Mouse (Mus musculus) adrenal gland, postnatal 4 days (tissue): ENCODE measurements around the gene 2200002D01Rik. TPM values are rescaled to one million over a fixed set of nuclear protein-coding genes. Genes with fewer than 3 reads are reported as not detected.

Source experiments
- DNase-seq, 2 experiments: peaks; one replicate each; pipeline ENCODE4 v3.0.0; 2021 to 2022; ENCODE audit warnings: low spot score in 2 of 2, mixed read lengths in 2 of 2
- total RNA-seq, 2 experiments: library from RNA; stranded (reverse); gene quantifications; 2 replicates each; pipeline ENCODE4 v1.2.3; 2021

The 2200002D01Rik gene
- total RNA-seq, 2 experiments from 2014 or later, result 2.4 to 4.5 TPM

DNA sequence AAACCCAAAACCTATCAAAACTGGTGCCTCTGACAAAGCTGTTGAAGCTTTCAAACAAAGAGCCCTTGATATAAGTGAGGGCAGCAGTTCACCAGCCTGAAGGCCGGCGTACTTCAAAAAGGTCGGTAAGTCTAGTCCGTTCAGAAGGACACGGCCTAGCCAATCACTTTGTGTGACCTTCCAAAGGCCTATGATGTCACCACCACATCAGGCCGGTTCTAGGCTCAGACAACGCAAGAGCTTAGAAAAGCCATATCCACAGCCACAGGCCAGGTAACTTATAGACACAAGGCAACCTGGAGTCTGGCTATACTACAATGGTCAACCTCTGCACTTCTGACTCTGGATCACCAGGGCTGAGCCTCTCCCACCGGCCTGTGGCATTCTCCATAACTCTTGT, 31.7 kb upstream of the 2200002D01Rik start:
- no peak for DNase-seq

DNA sequence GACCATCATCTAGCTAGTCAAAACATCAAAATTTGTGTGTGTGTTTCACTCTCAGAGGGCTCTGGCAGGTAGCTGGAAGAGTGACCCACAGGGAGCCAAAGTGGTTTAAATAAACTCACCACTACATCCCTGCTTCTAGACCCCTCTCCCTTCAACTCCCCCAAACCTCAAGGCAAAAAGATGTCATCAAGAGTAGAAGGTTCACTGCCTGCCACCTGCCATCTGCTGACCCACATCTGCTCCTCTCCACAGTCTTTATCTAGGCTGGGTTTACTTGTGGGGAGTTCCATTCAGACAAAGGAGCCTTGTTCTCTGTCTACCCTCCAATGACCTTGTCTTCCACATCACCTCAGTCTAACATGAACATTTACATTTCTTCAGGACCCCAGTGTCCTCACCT, 31.0 kb upstream of the 2200002D01Rik start:
- no peak for DNase-seq

DNA sequence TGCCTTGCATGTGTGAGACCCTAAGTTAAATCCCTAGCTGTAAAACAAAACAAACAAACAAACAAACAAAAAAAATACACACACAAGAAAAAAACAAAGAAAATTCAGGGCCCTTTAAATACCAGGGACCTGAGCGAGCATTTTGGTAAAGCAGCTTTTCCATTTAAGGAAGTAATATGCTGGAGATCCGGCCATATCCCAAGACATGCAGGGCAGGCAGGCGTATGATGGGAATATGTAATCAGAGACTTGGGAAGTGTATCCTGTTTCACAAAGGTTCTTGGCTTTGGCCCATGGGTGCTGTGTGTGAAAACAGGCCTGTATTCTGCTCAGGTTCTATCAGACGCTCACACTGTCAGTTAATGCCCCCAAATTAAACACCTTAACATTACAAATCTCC, 29.2 kb upstream of the 2200002D01Rik start:
- DNase-seq, result no peak

DNA sequence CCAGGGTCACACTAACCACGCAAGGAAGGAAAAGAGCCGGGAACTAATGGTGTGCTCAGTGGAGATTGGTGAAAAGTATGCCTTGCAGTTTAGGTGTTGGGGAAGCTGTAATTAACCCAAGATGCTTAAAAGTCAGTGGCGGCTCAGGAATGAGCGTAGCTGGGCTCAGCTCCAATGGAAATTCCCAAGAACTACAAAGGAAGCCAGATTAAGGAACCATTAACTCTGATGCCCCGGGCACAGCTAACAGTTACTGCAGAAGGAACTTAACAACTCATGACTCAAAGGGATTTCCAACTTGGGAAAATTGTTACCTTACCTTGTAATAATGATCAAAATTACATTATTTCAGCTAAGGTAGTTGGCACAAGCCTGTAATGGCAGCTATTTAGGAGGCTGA, 28.4 kb upstream of the 2200002D01Rik start:
- no peak for DNase-seq

DNA sequence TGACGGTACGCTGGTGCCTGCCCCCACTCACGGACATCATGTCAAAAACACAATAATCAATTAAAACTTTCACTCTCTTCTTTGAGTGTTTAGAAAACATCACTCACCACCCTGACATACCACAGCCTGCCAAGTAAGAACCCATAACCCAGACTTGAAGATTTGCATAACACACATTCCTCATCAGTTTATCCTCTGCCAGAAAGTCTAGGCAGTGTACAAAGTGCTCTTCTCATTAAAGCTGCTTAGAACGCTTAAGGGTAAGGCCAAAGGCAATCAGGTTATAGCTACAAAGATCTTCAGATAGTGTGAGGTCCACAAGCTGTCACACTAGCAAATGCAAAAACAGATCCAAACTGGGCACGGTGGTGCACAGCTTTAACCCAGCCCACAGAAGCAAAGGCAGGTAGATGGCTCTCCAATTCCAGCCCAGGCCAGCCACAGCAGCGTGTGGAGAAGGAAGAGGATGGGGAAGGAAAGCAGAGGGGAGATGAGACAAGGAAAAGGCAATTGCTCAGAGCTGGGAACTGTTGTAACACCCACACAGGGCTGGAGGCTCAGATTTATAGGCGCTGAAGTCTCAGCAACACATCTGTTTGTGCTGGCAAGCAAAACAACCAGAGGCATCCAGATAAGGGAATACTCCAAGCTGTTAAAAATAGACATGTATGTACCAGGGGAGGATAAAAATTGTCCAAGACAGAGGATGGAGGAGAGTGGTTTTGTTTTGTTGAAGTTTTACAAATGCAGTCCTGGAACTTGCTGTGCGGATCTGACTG, 23.6 kb upstream of the 2200002D01Rik start:
- DNase-seq, result no peak

DNA sequence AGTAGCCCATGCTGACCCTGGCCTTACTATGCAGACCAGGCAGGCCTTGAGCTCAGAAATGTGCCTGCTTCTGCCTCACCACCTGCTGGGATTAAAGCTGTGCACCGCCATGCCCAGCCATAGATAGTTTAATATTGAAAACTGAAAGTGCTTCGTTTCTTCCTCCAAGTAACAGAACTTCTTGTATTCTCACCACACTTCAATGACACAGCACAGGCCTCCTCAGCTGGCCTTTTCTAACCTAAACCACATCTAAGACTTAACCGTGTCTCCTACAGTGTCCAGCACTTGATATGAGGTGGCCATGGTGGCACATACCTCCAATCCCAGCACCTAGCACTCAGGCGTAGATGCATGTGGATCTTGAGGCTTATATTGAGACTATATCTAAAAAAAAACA, 22.2 kb upstream of the 2200002D01Rik start:
- no peak for DNase-seq

DNA sequence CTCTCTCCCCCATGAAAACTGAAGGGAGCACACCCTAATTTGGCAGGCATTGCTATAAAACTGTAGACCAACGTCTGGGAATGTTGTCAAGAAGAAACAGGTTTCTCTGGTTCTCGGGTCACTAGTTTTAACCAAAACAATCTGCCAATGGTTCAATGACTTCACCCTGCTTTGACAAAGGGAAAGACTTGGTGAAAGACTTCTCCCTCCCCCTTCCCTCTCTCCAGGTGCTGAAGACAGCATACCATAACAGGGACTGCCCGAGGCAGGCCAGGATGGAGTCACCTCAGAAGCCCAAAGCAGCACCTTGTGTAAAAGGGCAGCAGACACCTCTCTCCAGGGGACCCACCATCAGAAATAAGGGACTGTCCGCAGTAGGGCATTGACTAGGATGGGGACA, 18.7 kb upstream of the 2200002D01Rik start:
- DNase-seq, result no peak

DNA sequence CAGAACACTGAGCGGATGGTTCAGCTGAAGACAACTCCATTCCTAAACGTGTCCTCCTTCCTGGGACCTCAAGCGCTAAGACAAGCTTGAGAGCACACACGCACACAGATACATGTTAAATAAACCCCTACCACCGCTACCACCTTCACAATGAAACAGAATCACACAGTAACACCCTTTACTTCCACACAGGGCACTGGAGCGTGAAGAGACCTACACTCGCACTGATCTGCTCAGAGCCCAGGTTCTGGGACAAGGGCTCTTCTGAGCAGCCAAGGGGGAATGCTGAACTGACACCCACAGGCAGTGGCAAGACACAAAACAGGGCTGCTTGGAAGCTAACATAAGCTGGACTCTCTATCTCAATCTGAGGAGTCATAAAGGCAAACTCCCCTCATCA, 17.4 kb upstream of the 2200002D01Rik start:
- DNase-seq, result no peak

DNA sequence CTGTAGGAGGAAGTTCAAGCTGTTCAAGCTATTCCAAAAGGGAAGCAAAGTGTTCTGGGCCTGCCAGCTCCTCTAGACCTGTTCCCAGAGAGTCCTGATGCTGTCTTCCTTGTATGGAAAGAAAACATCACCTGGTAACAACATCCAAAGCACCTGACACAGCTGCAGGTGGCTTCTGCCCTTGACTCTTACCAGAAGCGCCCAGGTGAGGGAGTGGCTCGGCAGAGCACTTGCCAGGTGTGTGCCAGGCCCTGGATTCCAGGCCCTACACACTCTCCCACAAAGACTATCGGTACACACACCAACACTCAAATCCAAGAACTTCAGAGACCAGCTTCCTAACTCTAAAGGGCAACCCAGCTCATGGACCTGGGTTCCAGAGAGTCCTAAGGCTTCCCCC, 15.6 kb upstream of the 2200002D01Rik start:
- no peak for DNase-seq

DNA sequence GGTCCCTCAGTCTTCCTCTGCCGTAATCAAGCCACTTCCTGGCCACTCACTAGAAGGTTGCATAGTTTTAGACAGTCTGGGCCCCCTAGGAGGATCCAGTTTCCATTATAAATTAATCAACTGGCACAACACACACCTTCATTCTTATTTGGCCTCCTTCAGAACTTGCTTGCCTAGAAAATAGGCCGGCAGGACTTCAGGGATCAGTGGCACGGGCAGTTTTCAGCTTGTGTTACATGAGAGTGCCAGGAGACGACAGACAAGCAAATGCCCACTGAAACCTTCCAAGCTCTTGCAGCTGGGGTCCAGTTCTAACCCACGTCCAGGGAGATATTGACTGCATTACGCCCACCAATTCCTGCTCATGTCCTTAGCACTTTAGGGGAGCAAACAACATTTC, 13.9 kb upstream of the 2200002D01Rik start:
- no peak for DNase-seq

DNA sequence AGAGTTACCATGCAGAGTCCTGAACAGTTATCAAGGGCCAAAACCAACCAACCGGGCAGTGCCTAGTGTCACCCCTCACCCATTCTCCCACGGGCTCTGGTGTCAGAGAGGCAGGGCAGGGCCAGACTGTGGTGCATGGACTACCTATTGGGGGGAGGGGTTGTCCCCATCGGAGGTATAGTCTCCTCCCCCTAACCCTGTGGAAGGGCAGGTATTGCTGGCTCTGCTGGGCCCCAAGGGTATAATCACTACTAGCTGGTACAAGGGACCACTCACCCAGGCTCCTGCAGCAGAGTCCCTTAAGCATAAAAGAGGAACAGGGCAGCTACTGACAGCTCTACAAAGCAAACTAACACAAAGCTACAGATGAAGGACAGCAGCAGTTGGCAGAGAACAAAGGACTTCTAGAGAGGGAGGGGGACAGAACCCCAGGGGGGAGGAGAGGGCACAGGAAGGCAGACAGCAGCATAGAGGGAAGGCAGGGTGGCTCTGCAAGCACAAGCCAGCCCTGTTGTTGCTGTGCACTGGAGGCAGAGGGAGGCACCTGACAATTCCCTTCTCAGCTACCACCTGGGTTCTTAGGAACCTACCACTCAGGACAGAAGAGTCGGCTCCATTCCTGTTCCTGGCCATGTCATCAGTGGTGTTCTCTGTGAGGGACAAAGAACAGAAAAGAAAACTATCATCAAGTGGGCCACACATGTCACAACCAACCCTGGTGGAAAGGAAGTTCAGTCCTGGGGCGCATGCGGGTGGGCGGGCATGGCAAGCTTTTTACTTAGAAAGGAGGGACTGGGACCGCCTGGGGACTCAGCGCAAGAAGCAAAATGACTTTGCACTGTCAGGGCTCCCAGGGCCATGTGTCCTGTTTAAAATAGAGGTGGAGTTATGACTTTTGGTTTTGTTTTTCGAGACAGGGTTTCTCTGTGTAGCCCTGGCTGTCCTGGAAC, 11.8 kb upstream of the 2200002D01Rik start:
- DNase-seq, result no peak

DNA sequence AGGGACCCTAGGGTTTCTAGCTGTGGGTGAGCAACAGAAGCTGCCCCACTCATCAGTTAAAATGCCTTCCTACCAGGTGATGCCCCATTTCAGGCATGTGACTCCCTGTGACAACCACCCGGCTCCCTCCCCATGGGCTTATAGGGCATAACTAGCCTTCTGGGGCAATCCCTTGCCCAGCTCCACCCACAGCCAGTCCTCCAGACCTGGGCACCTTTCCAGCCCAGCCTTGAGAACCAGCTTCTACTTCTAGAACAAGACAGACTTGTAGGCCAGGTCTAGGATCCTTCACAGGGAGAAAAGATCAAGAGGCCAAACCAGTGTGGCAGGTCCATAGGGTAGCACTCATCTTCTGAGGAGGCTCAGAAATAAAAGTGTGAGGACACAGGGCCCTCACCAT, 9.1 kb upstream of the 2200002D01Rik start:
- no peak for DNase-seq

DNA sequence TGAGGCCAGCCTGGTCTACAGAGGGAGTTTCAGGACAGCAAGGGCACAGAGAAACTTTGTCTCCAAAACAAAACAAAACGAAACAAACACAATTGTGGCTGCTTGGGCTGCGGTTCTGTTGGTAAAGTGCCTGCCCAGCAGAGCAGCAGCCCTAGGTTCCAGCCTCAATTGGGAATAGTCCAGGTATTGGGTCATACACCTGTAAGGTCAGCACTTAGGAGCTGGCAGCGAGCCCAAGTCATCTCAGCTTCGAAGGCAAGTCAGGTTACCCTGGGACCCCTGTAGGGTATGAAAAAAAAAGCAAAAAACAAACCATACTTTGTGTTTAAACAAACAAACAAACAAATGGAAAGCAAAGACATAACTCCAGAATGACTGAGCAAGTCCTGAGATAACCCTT, 7.6 kb upstream of the 2200002D01Rik start:
- no peak for DNase-seq

DNA sequence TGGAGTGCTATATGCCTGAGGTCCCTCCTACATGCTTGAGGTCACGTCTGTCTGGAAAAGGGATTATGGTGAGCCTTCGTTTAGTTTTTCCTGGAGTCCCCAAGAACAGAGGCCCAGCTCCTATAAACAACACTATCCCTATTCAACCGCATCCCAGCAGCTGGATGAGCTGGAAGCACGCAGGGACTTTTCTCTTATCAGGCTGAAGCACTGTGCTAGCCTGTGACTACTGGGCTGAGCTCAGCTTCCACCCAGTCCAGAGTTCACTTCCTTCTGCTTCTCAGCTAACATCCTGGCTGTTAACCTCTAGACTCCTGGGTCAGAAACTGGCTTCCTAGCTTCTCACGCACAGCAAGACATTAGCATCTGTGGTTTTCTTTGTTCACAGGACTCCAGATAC, 5.6 kb upstream of the 2200002D01Rik start:
- no peak for DNase-seq

DNA sequence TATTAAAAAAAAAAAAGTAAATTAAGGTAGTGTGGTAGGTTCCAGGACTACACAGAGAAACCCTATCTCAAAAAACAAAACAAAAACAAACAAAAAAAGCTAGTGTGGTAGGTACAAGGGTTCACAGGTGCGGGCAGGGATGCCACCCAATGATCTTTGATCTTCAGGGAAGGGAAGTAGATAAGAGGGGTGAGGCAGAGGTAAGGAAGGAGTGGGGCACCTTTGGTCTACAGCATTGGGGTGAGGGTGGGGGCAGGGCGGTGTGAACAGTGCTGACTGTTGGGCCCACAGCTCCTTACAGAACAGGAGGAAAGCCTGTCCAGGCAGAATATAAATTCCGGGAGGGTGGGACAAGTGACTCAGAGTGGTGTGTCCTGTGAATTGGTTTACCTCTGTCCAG, 2.9 kb upstream of the 2200002D01Rik start:
- DNase-seq, result no peak

DNA sequence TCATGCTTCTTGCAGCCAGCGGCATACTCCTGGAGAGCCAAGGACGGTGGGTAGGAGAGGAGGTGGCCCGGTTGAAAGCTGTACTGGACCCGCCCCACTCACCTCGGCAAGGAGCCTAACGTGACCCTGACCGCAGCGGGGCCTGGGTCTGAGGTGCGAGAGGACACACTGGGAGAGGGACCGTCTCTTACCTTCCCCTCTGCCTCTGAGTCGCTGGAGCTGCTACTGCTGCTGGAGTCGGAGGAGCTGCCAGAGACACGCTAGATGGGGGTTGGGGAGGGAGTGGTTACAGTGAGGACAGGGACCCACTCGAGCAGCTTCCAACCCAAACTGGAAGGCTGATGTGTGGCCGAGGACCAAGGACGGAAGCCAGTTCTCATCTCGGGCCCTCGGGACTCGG, 560 bp downstream of the 2200002D01Rik start:
- DNase-seq, result no peak

DNA sequence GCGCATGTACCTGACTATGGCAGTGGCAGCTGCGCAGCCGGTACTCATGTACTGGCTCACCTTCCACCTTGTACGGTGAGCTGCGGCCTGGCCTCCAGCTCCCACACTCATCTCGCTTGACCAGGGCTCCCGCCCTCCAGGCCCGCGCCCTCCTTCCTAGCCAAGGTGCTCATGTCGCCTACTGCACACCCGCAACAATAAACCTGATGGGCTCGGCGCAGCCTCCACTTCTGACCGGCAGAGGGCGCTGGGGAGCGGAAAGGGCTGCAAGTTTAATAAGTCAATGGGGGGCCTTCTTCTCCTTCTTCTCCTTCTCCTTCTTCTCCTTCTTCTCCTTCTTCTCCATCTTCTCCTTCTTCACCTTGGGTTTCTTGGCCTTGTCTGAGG, 959 bp downstream of the 2200002D01Rik start:
- peak; percentile 59 to 71 for DNase-seq

DNA sequence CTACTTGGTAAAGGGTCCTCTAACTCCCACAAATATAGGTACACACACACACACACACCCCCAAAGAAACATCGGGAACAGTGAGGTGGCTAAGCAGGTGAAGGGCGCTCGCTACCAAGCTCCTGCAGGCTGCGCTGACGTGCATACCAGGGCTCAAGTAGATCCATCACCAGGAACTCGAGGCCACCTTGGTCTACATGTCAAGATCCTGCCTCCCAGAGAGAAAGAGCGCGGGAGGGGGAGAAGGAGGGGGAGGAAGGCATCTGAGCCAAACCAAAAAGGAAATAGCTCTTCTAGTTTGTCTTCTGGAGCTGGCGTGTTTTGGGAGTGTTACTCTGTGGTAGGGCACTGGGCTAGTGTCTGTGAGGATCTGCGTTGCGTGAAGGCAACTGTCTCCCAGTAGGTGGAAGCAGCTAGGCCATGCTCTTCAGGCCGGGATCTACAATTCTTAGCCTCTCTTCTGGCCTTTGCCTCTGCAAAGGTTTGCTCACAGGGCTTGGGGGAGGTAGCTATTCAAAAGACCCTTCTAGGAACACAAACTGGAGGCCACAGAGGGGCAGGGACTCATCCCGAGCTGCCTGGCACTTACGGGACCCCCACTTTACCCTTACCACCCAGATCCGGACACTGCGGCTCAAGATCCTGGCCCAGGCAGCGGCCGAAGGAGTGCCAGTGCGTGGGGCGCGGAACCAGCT, 1.5 kb downstream of the 2200002D01Rik start:
- DNase-seq, result no peak

DNA sequence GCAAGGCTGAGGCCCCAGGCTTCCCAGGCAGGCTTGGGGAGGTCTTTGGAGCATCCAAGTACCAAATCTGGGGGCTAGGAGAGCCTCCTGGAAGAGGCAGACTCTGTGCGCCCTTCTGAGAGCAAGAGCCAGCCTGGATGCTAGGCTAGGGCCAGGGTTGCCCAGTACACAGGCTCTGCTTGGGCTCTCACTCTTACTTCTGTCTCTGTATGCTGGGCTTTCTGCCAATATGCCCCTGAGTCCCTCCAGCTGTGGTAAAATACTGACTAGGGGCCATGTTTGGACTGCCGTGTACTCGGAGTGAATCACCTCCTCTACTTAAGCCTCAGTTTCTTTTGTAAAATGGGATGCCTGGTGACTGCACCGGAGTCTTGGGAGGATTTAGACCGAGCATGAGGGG, 2.3 kb downstream of the 2200002D01Rik start:
- DNase-seq, result no peak

DNA sequence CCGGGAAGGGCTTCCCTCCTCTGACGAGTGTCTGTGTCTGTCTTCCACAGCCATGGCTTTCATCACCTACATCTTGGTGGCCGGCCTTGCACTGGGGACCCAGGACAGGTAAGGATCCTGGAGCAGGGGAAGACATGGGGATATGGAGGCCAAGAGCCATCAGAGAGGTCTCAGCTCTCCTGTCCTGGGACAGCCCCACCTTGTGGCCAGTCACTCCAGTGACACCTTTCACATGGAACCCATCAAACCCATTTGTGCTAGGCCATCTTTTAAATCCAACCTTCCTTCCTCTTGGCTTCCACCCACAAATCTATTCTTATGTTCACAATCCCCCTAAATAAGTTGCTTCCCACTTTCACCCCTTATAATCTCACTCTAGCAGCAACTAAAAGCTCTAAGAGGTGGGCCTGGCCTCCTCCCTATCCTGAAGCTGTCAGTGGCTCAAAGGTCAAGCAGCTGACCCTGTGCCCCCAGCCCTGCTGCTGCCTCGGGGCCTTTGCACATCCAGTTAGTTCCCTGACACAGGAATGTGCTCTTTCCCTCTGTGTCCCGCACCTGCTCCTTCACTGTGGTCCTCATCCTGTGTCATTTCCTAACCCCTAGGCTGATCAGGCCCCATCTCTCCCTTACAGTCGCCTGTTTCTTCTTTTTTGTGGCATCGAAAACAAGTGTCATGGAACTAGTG, 3.4 kb downstream of the 2200002D01Rik start:
- DNase-seq, result no peak
